Mouse (Mus musculus) heart, adult 2 months (tissue): ENCODE results near the gene Tmem143. TPM values are rescaled to one million over a fixed set of nuclear protein-coding genes. Genes with fewer than 3 reads are reported as not detected.

Experiments used
- DNase-seq, 2 experiments: peaks; one replicate each; pipeline ENCODE4 v3.0.0; 2021
- H3K27ac ChIP-seq: fragments of 200-600 bp; 2 replicates; pipeline ENCODE4 v1.8.1; 2022
- H3K27me3 ChIP-seq: fragments of 200-500 bp; 2 replicates; pipeline ENCODE4 v1.6.1; 2012; ENCODE audit warnings: mild to moderate bottlenecking, low read length, inconsistent platforms, mixed read lengths; ENCODE audit not compliant: control insufficient read depth, insufficient read depth
- H3K36me3 ChIP-seq: fragments of 200-500 bp; 2 replicates; pipeline ENCODE4 v1.6.1; 2012; ENCODE audit warnings: low read length, inconsistent platforms; ENCODE audit not compliant: control insufficient read depth, insufficient read depth
- H3K4me1 ChIP-seq: fragments of 200-500 bp; 2 replicates; pipeline ENCODE4 v1.6.1; 2011; ENCODE audit warnings: low read length; ENCODE audit not compliant: control insufficient read depth, insufficient read depth
- H3K4me3 ChIP-seq: fragments of 200-600 bp; 2 replicates; pipeline ENCODE4 v1.8.1; 2022
- H3K79me2 ChIP-seq: fragments of 200-500 bp; replicated peaks from 2 replicates; pipeline ENCODE4 v1.6.1; 2012; ENCODE audit warnings: mild to moderate bottlenecking, inconsistent platforms, low read length, moderate library complexity, mixed read lengths; ENCODE audit not compliant: control insufficient read depth, insufficient read depth
- H3K9ac ChIP-seq: fragments of 200-500 bp; 2 replicates; pipeline ENCODE4 v1.6.1; 2012; ENCODE audit warnings: low read depth, mild to moderate bottlenecking, control low read depth, inconsistent platforms, low read length, mixed read lengths
- CTCF ChIP-seq: fragments of 200-600 bp; IDR thresholded peaks from 2 replicates; pipeline ENCODE4 v1.8.1; 2022; ENCODE audit warnings: antibody characterized with exemption, mild to moderate bottlenecking, moderate library complexity
- EP300 ChIP-seq: fragments of 200-500 bp; IDR thresholded peaks from 2 replicates; pipeline ENCODE4 v1.6.1; 2011; ENCODE audit warnings: low read depth, low read length, control low read depth; ENCODE audit not compliant: insufficient read depth
- POLR2A ChIP-seq: fragments of 200-500 bp; IDR thresholded peaks from 2 replicates; pipeline ENCODE4 v1.6.1; 2011; ENCODE audit warnings: mild to moderate bottlenecking, low read depth, low read length, control low read depth; ENCODE audit not compliant: insufficient read depth
- WGBS: fragments of 180-500 bp; shearing (Covaris S2); methylation state at CpG from one replicate; pipeline ENCODE4 v1.1.7; 2018; 5-methylcytosine and 5-hydroxymethylcytosine counted together
- intact Hi-C: fragments of 180-260 bp; cut with DNase I; formaldehyde crosslinking; loops from one replicate; pipeline ENCODE4 v1.15.1; 2025
- polyA plus RNA-seq: library from polyadenylated mRNA; depleted of rRNA; stranded (reverse); fragments of >200 nt; gene quantifications from 2 replicates; pipeline ENCODE4 v1.2.3, GENCODE M21; 2012
- total RNA-seq, 2 experiments: library from RNA; stranded (reverse); gene quantifications; 2 replicates each; pipeline ENCODE4 v1.2.3; 2021

Gene Tmem143
- total and polyA plus RNA-seq, 3 experiments = 113 to 206 (median 132) TPM

DNA sequence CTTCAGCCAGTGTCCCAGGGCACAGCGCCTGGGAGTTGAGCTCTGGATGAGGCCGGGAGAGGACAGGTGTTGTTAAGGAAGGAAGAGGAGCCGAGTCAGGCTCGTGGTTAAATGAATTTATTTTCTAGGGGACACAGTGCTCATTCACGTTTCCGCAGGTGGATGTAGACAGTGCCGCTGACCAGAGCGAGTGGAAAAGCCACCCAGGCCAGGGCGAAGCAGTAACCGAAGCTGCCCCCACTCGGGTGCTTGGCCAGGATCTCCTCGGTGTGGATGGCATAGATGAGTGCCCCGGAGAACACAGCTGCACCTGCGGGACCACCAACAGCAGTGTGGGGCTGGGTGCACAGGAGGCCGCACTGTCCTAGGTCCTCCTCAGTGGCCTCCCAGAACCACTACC lies 21.2 kb downstream of the Tmem143 start:
- WGBS = 89% methylated on average over 15 of the region's 15 CpGs
- H3K36me3 ChIP-seq = no peaks in the 10 kb centered on the region

DNA sequence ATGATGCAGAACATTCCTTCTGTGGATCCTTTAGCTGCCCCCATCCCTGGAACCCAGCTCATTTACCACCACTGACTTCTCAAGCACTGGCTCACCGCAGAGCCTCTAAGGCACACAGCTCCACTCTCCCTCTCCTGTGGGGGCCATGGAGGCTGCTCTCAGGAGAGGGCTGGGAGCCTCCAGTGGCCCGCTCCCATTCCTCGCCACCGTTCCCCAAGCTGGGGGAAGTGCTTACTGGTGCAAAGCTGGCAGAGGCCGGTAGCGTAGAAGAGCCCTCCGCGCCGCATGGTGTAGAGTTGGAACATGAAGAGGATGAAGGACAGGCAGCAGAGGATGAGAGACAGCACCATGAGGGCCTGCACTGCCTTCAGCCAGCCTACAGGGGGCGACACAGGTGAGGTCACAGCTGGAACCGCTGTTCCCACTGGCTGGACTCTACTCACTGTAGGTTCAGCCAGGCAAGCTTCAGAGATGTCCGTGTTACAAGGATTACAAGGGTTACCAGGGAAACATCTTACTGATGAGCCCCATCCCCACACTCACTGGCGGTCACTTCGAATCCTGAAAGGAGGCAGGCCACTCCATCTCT lies 22.4 kb downstream of the Tmem143 start:
- 0 out of 2 replicates have a peak overlapping the region, but pooled peaks have one; percentile 12 for H3K9ac ChIP-seq
- H3K36me3 ChIP-seq = no peaks in the 10 kb centered on the region
- no peak overlapping the region; the same call in 1 of the 2 replicates for H3K27ac ChIP-seq
- no peaks in the 10 kb centered on the region for H3K27me3 ChIP-seq
- H3K4me1 ChIP-seq = peaks cover 16% of the 10 kb centered on the region
- TF ChIP-seq EP300 (no peak), CTCF (peak; percentile 67), POLR2A (no peak)
- DNase-seq = no peak
- H3K4me3 ChIP-seq = no peak overlapping the region
- 66% methylated on average over 14 of the region's 14 CpGs for WGBS
- H3K79me2 ChIP-seq = no peaks in the 10 kb centered on the region
- intact Hi-C loops = no loop called here

More for the DNA sequence above, 21.2 kb downstream of the Tmem143 start:
- Histone ChIP-seq H3K27ac (no peak overlapping the region), H3K4me3 (no peak overlapping the region), H3K4me1 (peaks cover 16% of the 10 kb centered on the region), H3K79me2 (no peaks in the 10 kb centered on the region), H3K9ac (no peak overlapping the region), H3K27me3 (no peaks in the 10 kb centered on the region)
- DNase-seq = no peak
- intact Hi-C loops = no loop called here
- TF ChIP-seq POLR2A (no peak), EP300 (no peak), CTCF (no peak)

DNA sequence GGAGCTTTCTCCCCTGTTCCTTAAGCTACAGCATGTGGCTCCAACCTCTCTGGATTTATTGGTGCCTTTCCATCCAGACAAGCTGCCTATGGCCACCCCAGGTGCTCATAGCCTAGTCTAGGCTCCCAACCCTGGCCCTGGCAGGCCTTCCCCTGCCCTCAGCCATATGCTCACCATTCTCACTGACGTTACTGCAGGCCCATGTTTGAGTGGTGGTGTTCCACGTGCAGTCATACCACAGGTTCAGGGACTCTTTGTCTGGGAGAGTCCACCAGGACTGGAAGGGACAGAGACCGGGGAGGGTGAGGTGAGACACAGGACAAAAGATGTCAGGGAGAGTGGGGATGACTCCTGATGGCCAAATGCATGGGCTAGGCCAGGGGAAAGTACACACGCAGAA lies 23.0 kb downstream of the Tmem143 start:
- Histone ChIP-seq H3K4me3 (no peak overlapping the region; the same call in 1 of the 2 replicates), H3K27me3 (no peaks in the 10 kb centered on the region), H3K9ac (peak overlapping the region; percentile 48; the same call in 1 of the 2 replicates), H3K79me2 (no peaks in the 10 kb centered on the region), H3K36me3 (no peaks in the 10 kb centered on the region), H3K4me1 (peaks cover 16% of the 10 kb centered on the region), H3K27ac (peak overlapping the region; percentile 94)
- DNase-seq = no peak
- 58% methylated on average over 4 of the region's 4 CpGs for WGBS
- intact Hi-C loops = loop anchor here (5.0 kb wide), 1 partner anchor 202 kb away; the partner anchor contains the start of genes Rpl18 and Sphk2
- no peak for TF ChIP-seq POLR2A

DNA sequence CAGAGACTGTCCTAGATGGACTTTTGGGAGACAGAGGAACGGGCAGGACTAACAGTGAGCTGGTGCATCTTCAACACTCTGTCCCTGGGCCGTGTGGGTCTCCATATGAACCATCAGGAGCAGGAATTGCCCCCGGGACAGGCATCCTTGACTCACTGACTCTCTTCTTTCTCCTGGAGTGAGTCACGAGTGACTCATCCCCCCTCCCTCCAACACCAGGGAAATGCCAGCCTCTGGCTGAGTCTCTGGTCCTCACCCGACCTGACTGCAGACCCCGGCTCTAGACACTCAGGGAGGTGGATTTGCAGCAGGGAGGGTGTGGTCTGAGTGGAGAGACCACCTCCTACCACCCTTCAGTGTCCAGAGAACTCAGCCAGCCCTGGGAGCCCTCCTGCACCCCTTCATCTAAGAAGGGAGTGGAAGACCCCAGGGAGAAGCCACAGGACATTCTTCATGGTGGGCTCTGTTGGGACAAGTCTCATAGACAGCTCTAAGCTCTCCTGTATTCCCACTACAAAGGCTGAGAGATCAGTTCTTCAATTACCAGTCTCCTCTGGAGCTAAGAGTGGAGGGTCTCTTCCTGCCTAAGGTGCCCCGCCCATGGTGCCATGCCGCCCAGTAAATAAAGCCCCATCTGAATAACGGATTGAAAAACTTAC lies 24.0 kb downstream of the Tmem143 start:
- peak overlapping the region; percentile 94 for H3K27ac ChIP-seq
- intact Hi-C loops = loop anchor here (5.0 kb wide), 1 partner anchor 203 kb away; the partner anchor contains the start of genes Rpl18 and Sphk2
- no peaks in the 10 kb centered on the region for H3K27me3 ChIP-seq
- peak overlapping the region; percentile 48 for H3K9ac ChIP-seq
- peak overlapping the region; percentile 45 for H3K4me3 ChIP-seq
- WGBS = 20% methylated on average over 9 of the region's 9 CpGs
- H3K79me2 ChIP-seq = no peaks in the 10 kb centered on the region
- peaks cover 16% of the 10 kb centered on the region for H3K4me1 ChIP-seq
- no peaks in the 10 kb centered on the region for H3K36me3 ChIP-seq
- peak; percentile 57 to 68 for DNase-seq
- TF ChIP-seq POLR2A = peak; percentile 48; the same call in 1 of the 2 replicates
- TF ChIP-seq EP300 = no peak

DNA sequence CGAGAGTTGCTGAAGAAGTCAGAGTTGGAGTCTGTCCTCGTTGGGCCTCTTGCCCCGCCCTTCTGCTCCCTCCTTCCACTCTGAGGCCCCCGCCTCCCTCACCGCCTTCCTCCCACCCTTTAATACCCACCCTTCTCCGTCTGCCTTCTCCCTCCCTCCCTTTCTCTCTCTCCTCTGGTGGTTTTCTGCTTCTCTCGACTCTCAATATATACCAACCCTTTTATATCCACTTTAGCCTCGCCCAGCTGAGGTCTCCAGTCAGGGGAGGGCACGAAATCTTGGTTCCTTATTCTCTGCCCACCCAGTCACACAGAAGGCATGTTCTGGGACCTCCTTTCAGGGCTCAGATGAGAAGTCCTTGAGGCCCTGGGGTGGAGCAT lies 24.5 kb downstream of the Tmem143 start, which contains the start of gene Emp3:
Gene Emp3 (minus strand): TSS at position 163 of the 380 bp plus-strand sequence.
- intact Hi-C loops = loop anchor here (5.0 kb wide), 1 partner anchor 204 kb away; the partner anchor contains the start of genes Rpl18 and Sphk2
- H3K4me3 ChIP-seq = peak within 1 kb of the TSS; percentile 45
- DNase-seq = peak; percentile 72 to 80

More for the DNA sequence above, 24.5 kb downstream of the Tmem143 start, which contains the start of gene Emp3:
- WGBS = 27% methylated on average over 9 of the region's 9 CpGs
- peak within 1 kb of the TSS; percentile 94 for H3K27ac ChIP-seq
- peak within 1 kb of the TSS; percentile 48 for H3K9ac ChIP-seq
- H3K27me3 ChIP-seq = no peaks in the 10 kb centered on the region
- peaks cover 16% of the 10 kb centered on the region for H3K4me1 ChIP-seq
- no peaks in the 10 kb centered on the region for H3K79me2 ChIP-seq
- TF ChIP-seq POLR2A (no peak; the same call in 1 of the 2 replicates), CTCF (no peak), EP300 (no peak)
- H3K36me3 ChIP-seq = no peaks in the 10 kb centered on the region
